Mouse (Mus musculus) stomach, postnatal 0 days (tissue): Measurements from ENCODE around the gene Nectin1. TPM values are rescaled to one million over a fixed set of nuclear protein-coding genes. Genes with fewer than 3 reads are reported as not detected.

Experiments
- ATAC-seq: fragments of 200-750 bp; cut with Nextera tagmentation; 2 replicates; pipeline ENCODE4 v1.8.0; 2017; ENCODE audit not compliant: low FRiP score, low TSS enrichment
- DNase-seq: peaks from one replicate; pipeline ENCODE4 v3.0.0-alpha.2; 2016; ENCODE audit warnings: low spot score
- H3K27ac ChIP-seq: fragments of 300-500 bp; sonication (generic); replicated peaks from 2 replicates; pipeline ENCODE4 v1.5.1; 2014; ENCODE audit warnings: mild to moderate bottlenecking, control low read depth
- H3K27me3 ChIP-seq: fragments of 300-500 bp; sonication (generic); 2 replicates; pipeline ENCODE4 v1.6.1; 2014; ENCODE audit warnings: low read length; ENCODE audit not compliant: control insufficient read depth, insufficient read depth
- H3K36me3 ChIP-seq: fragments of 300-500 bp; sonication (generic); 2 replicates; pipeline ENCODE4 v1.6.1; 2014; ENCODE audit warnings: low read length, mixed read lengths; ENCODE audit not compliant: control insufficient read depth, insufficient read depth
- H3K4me1 ChIP-seq: fragments of 300-500 bp; sonication (generic); replicated peaks from 2 replicates; pipeline ENCODE4 v1.6.1; 2014; ENCODE audit warnings: antibody characterized with exemption; ENCODE audit not compliant: control insufficient read depth, insufficient read depth
- H3K4me2 ChIP-seq: fragments of 300-500 bp; sonication (generic); replicated peaks from 2 replicates; pipeline ENCODE4 v1.6.1; 2014; ENCODE audit warnings: low read depth, mild to moderate bottlenecking, control low read depth, moderate library complexity
- H3K4me3 ChIP-seq: fragments of 300-500 bp; sonication (generic); 2 replicates; pipeline ENCODE4 v1.5.1; 2014; ENCODE audit warnings: low read depth, low read length, control low read depth
- H3K9ac ChIP-seq: fragments of 300-500 bp; sonication (generic); 2 replicates; pipeline ENCODE4 v1.6.1; 2014; ENCODE audit warnings: mild to moderate bottlenecking, low read length, control low read depth, mixed read lengths
- H3K9me3 ChIP-seq: fragments of 300-500 bp; sonication (generic); 2 replicates; pipeline ENCODE4 v1.6.1; 2016; ENCODE audit warnings: low read length; ENCODE audit not compliant: control insufficient read depth
- CTCF ChIP-seq: IDR thresholded peaks from 2 replicates; pipeline ENCODE4 v1.5.1; 2016; ENCODE audit warnings: antibody characterized with exemption, low read depth, mild to moderate bottlenecking, moderate library complexity
- EP300 ChIP-seq: optimal IDR thresholded peaks from 2 replicates; pipeline ENCODE3; 2016; ENCODE audit warnings: antibody characterized with exemption
- WGBS: fragments of 180-500 bp; shearing (Covaris S2); extraction: QIAGEN DNeasy Blood & Tissue Kit; methylation state at CpG from one replicate; pipeline ENCODE4 v1.1.7; 2014; 5-methylcytosine and 5-hydroxymethylcytosine counted together
- polyA plus RNA-seq: library from polyadenylated mRNA; unstranded; fragments of >200 nt; fragmentation: Nextera tagmentation; extraction: Ambion mirVana; gene quantifications from 2 replicates; pipeline ENCODE4 v1.2.1, GENCODE M21; 2015

Nectin1 gene
- polyA plus RNA-seq, 1 experiment from 2014 or later, result 5.9 TPM

- ATAC-seq, result no peak
- no peak overlapping the region for H3K4me2 ChIP-seq
- H3K9me3 ChIP-seq, result no peaks in the 10 kb centered on the region
- no peaks in the 10 kb centered on the region for H3K36me3 ChIP-seq
- DNase-seq, result no peak
- TF ChIP-seq EP300, result no peak
- no peak overlapping the region for H3K4me3 ChIP-seq
- no peaks in the 10 kb centered on the region; the same call in 1 of the 2 replicates for H3K4me1 ChIP-seq
- no peak overlapping the region for H3K27ac ChIP-seq
- no peak overlapping the region for H3K9ac ChIP-seq
- 51% methylated on average over 4 of the region's 4 CpGs for WGBS
- no peaks in the 10 kb centered on the region for H3K27me3 ChIP-seq
These were observed 11.7 kb downstream of the Nectin1 start for GRCm38 (mm10) chr9:43755464-43755863.

GRCm38 (mm10) chr9:43755928-43756327, 12.1 kb downstream of the Nectin1 start:
- no peaks in the 10 kb centered on the region for H3K36me3 ChIP-seq
- TF ChIP-seq EP300 (no peak), CTCF (no peak)
- H3K4me1 ChIP-seq, result no peaks in the 10 kb centered on the region; the same call in 1 of the 2 replicates
- 97% methylated on average over 2 of the region's 2 CpGs for WGBS
- no peak overlapping the region for H3K4me3 ChIP-seq
- no peak for DNase-seq
- no peak overlapping the region for H3K4me2 ChIP-seq
- ATAC-seq, result no peak
- H3K9ac ChIP-seq, result no peak overlapping the region
- no peak overlapping the region for H3K27ac ChIP-seq
- H3K9me3 ChIP-seq, result no peaks in the 10 kb centered on the region
- H3K27me3 ChIP-seq, result no peaks in the 10 kb centered on the region

GRCm38 (mm10) chr9:43757225-43757624, 13.4 kb downstream of the Nectin1 start:
- TF ChIP-seq EP300, result no peak

GRCm38 (mm10) chr9:43757972-43758965, 14.5 kb downstream of the Nectin1 start:
- ATAC-seq, result no peak
- Histone ChIP-seq H3K27ac (no peak overlapping the region), H3K4me2 (no peak overlapping the region), H3K9ac (no peak overlapping the region), H3K4me3 (no peak overlapping the region), H3K9me3 (no peaks in the 10 kb centered on the region), H3K27me3 (no peaks in the 10 kb centered on the region), H3K36me3 (no peaks in the 10 kb centered on the region), H3K4me1 (no peaks in the 10 kb centered on the region; the same call in 1 of the 2 replicates)
- TF ChIP-seq EP300 (no peak), CTCF (no peak)
- 55% methylated on average over 5 of the region's 5 CpGs for WGBS
- no peak for DNase-seq

More at GRCm38 (mm10) chr9:43757225-43757624, 13.4 kb downstream of the Nectin1 start:
- WGBS, result 65% methylated on average over 10 of the region's 10 CpGs
- no peak overlapping the region for H3K9ac ChIP-seq
- no peak overlapping the region for H3K27ac ChIP-seq
- no peaks in the 10 kb centered on the region for H3K9me3 ChIP-seq
- ATAC-seq (0 out of 2 replicates have a peak, but pooled peaks have one; percentile 41), DNase-seq (no peak)
- no peaks in the 10 kb centered on the region for H3K36me3 ChIP-seq
- H3K4me1 ChIP-seq, result no peaks in the 10 kb centered on the region; the same call in 1 of the 2 replicates
- H3K4me3 ChIP-seq, result no peak overlapping the region
- no peak overlapping the region for H3K4me2 ChIP-seq
- no peaks in the 10 kb centered on the region for H3K27me3 ChIP-seq

GRCm38 (mm10) chr9:43760078-43760477, 16.3 kb downstream of the Nectin1 start:
- H3K9ac ChIP-seq, result no peak overlapping the region
- no peaks in the 10 kb centered on the region for H3K9me3 ChIP-seq
- H3K36me3 ChIP-seq, result no peaks in the 10 kb centered on the region
- 78% methylated on average over 12 of the region's 12 CpGs for WGBS
- H3K4me1 ChIP-seq, result no peaks in the 10 kb centered on the region; the same call in 1 of the 2 replicates
- no peak overlapping the region for H3K27ac ChIP-seq
- no peaks in the 10 kb centered on the region for H3K27me3 ChIP-seq
- ATAC-seq (no peak), DNase-seq (no peak)
- no peak for TF ChIP-seq EP300
- no peak for TF ChIP-seq CTCF
- no peak overlapping the region for H3K4me3 ChIP-seq
- H3K4me2 ChIP-seq, result no peak overlapping the region

GRCm38 (mm10) chr9:43761181-43761820, 17.5 kb downstream of the Nectin1 start:
- DNase-seq, result no peak

More at GRCm38 (mm10) chr9:43761181-43761820, 17.5 kb downstream of the Nectin1 start:
- Histone ChIP-seq H3K9ac (no peak overlapping the region), H3K4me2 (no peak overlapping the region), H3K9me3 (no peaks in the 10 kb centered on the region), H3K27ac (no peak overlapping the region), H3K36me3 (no peaks in the 10 kb centered on the region), H3K4me1 (no peaks in the 10 kb centered on the region; the same call in 1 of the 2 replicates), H3K27me3 (no peaks in the 10 kb centered on the region), H3K4me3 (no peak overlapping the region)
- WGBS, result 69% methylated on average over 5 of the region's 5 CpGs
- no peak for ATAC-seq
- TF ChIP-seq CTCF (no peak), EP300 (no peak)
